Mouse (Mus musculus): ENCODE results near the gene Slit1.

GRCm38 (mm10) chr19:41786896-41787295 is 43.4 kb upstream of the Slit1 start:
- TF ChIP-seq TBP (conservative IDR thresholded peaks at IDR 0.05; ENCODE audit: low read depth, low read length) (no peak), CTCF (conservative IDR thresholded peaks at IDR 0.05 in 1 of 2, IDR thresholded peaks at IDR 0.05 in 1 of 2; ENCODE audit: low read depth in 2 of 2, low read length in 2 of 2) (no peak), MAZ (IDR thresholded peaks at IDR 0.05; ENCODE audit: low read depth, low read length) (no peak), ZC3H11A (IDR thresholded peaks at IDR 0.05; ENCODE audit: low read depth, low read length) (no peak)

Data from CH12.LX (cell line).